Mouse (Mus musculus) mature B cell (primary cell): ENCODE data around the gene Armc3.
"Not testable (repeated sequence)": the region's sequence is repeated elsewhere in the genome, so short reads cannot be mapped to it uniquely, and the experiment has no call there.

Source experiments
- in situ Hi-C: fragments of 300-500 bp; cut with MboI; formaldehyde crosslinking; loops from 2 replicates; pipeline ENCODE4 v1.14.3; 2019

The Armc3 gene

GRCm38 (mm10) chr2:19274583-19274982 lies 75.5 kb downstream of the Armc3 start:
- in situ Hi-C loops = loop anchor here (10.0 kb wide), 1 partner anchor 400 kb away; no protein-coding TSS in a partner anchor

GRCm38 (mm10) chr2:19275602-19276539 lies 76.8 kb downstream of the Armc3 start:
- in situ Hi-C loops = loop anchor here (10.0 kb wide), 1 partner anchor 401 kb away; no protein-coding TSS in a partner anchor

- in situ Hi-C loops = no loop called here
These were observed 81.2 kb downstream of the Armc3 start for GRCm38 (mm10) chr2:19280331-19280730.

GRCm38 (mm10) chr2:19292366-19292765 lies 93.3 kb downstream of the Armc3 start:
- in situ Hi-C loops = no loop called here

GRCm38 (mm10) chr2:19300345-19301089 lies 101.4 kb downstream of the Armc3 start:
- in situ Hi-C loops = no loop called here

GRCm38 (mm10) chr2:19301251-19301650 lies 102.1 kb downstream of the Armc3 start:
- in situ Hi-C loops = no loop called here

- in situ Hi-C loops = not testable (repeated sequence)
These were observed 104.0 kb downstream of the Armc3 start for GRCm38 (mm10) chr2:19303087-19303486.

- in situ Hi-C loops = no loop called here
These were observed 111.4 kb downstream of the Armc3 start for GRCm38 (mm10) chr2:19310498-19310897.

- in situ Hi-C loops = no loop called here
These were observed 117.0 kb downstream of the Armc3 start for GRCm38 (mm10) chr2:19316056-19316455.

- in situ Hi-C loops = no loop called here
These were observed 117.6 kb downstream of the Armc3 start for GRCm38 (mm10) chr2:19316691-19317090.

- in situ Hi-C loops = not testable (repeated sequence)
These were observed 118.2 kb downstream of the Armc3 start for GRCm38 (mm10) chr2:19317151-19317812.

- in situ Hi-C loops = no loop called here
These were observed 119.4 kb downstream of the Armc3 start for GRCm38 (mm10) chr2:19318499-19318898.

GRCm38 (mm10) chr2:19319284-19319683 lies 120.2 kb downstream of the Armc3 start:
- in situ Hi-C loops = no loop called here

GRCm38 (mm10) chr2:19322448-19322847 lies 123.3 kb downstream of the Armc3 start:
- in situ Hi-C loops = no loop called here

- in situ Hi-C loops = no loop called here
These were observed 127.3 kb downstream of the Armc3 start for GRCm38 (mm10) chr2:19326376-19326775.

- in situ Hi-C loops = no loop called here
These were observed 128.7 kb downstream of the Armc3 start for GRCm38 (mm10) chr2:19327811-19328210.

GRCm38 (mm10) chr2:19343901-19344635 lies 145.0 kb downstream of the Armc3 start:
- in situ Hi-C loops = no loop called here

GRCm38 (mm10) chr2:19344636-19345413 lies 145.7 kb downstream of the Armc3 start:
- in situ Hi-C loops = no loop called here

- in situ Hi-C loops = no loop called here
These were observed 146.4 kb downstream of the Armc3 start for GRCm38 (mm10) chr2:19345414-19345964.

GRCm38 (mm10) chr2:19348454-19348853 lies 149.4 kb downstream of the Armc3 start:
- in situ Hi-C loops = no loop called here
